8 mouse cellular contexts compared by ENCODE assay signal in the genomic region with DNA sequence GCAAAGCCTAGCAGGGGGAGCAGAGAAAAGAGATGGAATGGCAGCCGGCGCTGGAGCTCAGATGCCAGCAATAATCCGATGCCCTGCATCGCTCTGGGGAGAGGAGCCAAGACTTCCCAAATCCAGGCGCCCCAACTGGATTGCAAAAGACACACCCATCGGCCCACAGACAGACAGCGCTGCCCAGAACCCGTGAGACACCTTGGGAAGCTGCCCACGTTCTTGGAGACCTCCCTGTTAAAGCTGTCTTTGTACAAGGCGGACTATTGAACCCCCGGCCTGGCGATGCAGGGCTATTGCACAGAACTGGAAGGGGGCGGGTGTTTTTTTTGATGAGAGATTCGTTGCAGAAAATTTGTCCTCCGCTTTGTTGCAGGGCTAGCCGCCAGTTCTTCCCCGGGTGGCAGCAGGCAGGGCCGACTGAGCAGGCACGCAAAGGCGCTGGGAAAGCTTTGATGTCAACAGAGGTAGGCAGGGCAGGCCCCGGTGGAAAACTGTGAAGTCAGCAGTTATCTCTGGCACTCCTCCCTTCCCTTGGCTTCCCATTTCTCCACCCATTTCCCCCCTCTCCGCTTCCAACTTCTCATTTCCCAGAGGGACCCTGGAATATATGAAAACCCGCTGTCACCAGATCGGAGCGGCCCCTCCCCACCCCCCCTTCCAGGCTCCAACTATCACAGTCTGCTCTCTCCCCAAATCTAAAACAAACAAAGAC. TPM values are rescaled to one million over a fixed set of nuclear protein-coding genes. Genes with fewer than 3 reads are reported as not detected.
A peak's percentile ranks its signal among the peaks of the same experiment; 100 is the strongest.
DNase-seq lines count a peak whose midpoint lies in the region; ATAC-seq lines count a peak whose summit lies in the region.

No protein-coding gene starts in this region.

- H3K27me3 ChIP-seq in forebrain, embryonic 11.5 days (ENCODE audit: control insufficient read depth, insufficient read depth, low read length) = no peaks in the 10 kb centered on the region
- H3K27me3 ChIP-seq in heart, embryonic 16.5 days (ENCODE audit: control insufficient read depth, insufficient read depth, low read length) = no peaks in the 10 kb centered on the region
- H3K27me3 ChIP-seq in liver, embryonic 15.5 days = no peaks in the 10 kb centered on the region
- H3K27me3 ChIP-seq in neural tube, embryonic 14.5 days (ENCODE audit: control insufficient read depth, insufficient read depth, low read length) = no peaks in the 10 kb centered on the region

- H3K4me3 ChIP-seq in forebrain, embryonic 11.5 days (ENCODE audit: low read depth, low read length) = peak overlapping the region; percentile 14; the same call in 1 of the 2 replicates
- peak overlapping the region; percentile 45 for H3K4me3 ChIP-seq in heart, embryonic 16.5 days (ENCODE audit: low read length)
- peak overlapping the region; percentile 10 for H3K4me3 ChIP-seq in liver, embryonic 15.5 days (replicated peaks)
- H3K4me3 ChIP-seq in neural tube, embryonic 14.5 days (ENCODE audit: low read depth, low read length) = peak overlapping the region; percentile 17

- peaks cover 9% of the 10 kb centered on the region; the same call in 1 of the 2 replicates for H3K4me1 ChIP-seq in forebrain, embryonic 11.5 days (replicated peaks; ENCODE audit: control insufficient read depth, insufficient read depth, low read length)
- H3K4me1 ChIP-seq in heart, embryonic 16.5 days (ENCODE audit: control insufficient read depth, insufficient read depth, low read length) = peaks cover 23% of the 10 kb centered on the region
- H3K4me1 ChIP-seq in liver, embryonic 15.5 days (replicated peaks) = peaks cover 22% of the 10 kb centered on the region
- peaks cover 7% of the 10 kb centered on the region; the same call in 1 of the 2 replicates for H3K4me1 ChIP-seq in neural tube, embryonic 14.5 days (ENCODE audit: control insufficient read depth, insufficient read depth, low read length)

- peak overlapping the region; percentile 44 for H3K4me2 ChIP-seq in forebrain, embryonic 11.5 days (ENCODE audit: low read depth, low read length, severe bottlenecking)
- H3K4me2 ChIP-seq in heart, embryonic 16.5 days (ENCODE audit: low read depth, low read length) = peak overlapping the region; percentile 74
- peak overlapping the region; percentile 52 for H3K4me2 ChIP-seq in liver, embryonic 15.5 days
- peak overlapping the region; percentile 50 for H3K4me2 ChIP-seq in neural tube, embryonic 14.5 days (ENCODE audit: low read depth, low read length)

- no peaks in the 10 kb centered on the region for H3K36me3 ChIP-seq in forebrain, embryonic 11.5 days (ENCODE audit: control insufficient read depth, insufficient read depth, low read length)
- no peaks in the 10 kb centered on the region for H3K36me3 ChIP-seq in heart, embryonic 16.5 days (ENCODE audit: control insufficient read depth, insufficient read depth)
- H3K36me3 ChIP-seq in liver, embryonic 15.5 days (replicated peaks) = no peaks in the 10 kb centered on the region
- H3K36me3 ChIP-seq in neural tube, embryonic 14.5 days (ENCODE audit: control insufficient read depth, insufficient read depth, low read length) = no peaks in the 10 kb centered on the region

- H3K9ac ChIP-seq in forebrain, embryonic 11.5 days (ENCODE audit: low read length) = peak overlapping the region; percentile 49; the same call in 1 of the 2 replicates
- H3K9ac ChIP-seq in heart, embryonic 16.5 days (ENCODE audit: low read length) = peak overlapping the region; percentile 72
- H3K9ac ChIP-seq in liver, embryonic 15.5 days = no peak overlapping the region
- peak overlapping the region; percentile 44 for H3K9ac ChIP-seq in neural tube, embryonic 14.5 days (replicated peaks; ENCODE audit: low read depth, low read length)

- peak; percentile 26 for DNase-seq in urinary bladder, postnatal 25 days (ENCODE audit: low spot score)
- DNase-seq in urinary bladder, postnatal 4 days (ENCODE audit: low spot score in 2 of 2) = no peak
- DNase-seq in forebrain, embryonic 11.5 days (ENCODE audit: low spot score) = peak; percentile 59
- DNase-seq in kidney, postnatal 25 days = peak; percentile 62 to 72
- DNase-seq in spleen, adult 18-20 months = no peak

- peak; percentile 42 for ATAC-seq in forebrain, embryonic 11.5 days (replicated peaks; ENCODE audit: low FRiP score)
- peak; percentile 73 for ATAC-seq in heart, embryonic 16.5 days (replicated peaks; ENCODE audit: extremely low read depth, insufficient read depth, low FRiP score)
- ATAC-seq in liver, embryonic 15.5 days (ENCODE audit: insufficient read depth) = peak; percentile 58; the same call in 1 of the 2 replicates
- ATAC-seq in neural tube, embryonic 14.5 days (ENCODE audit: low read depth) = peak; percentile 46

- 0 out of 2 replicates have a peak overlapping the region, but pooled peaks have one; percentile 10 for H3K27ac ChIP-seq in forebrain, embryonic 11.5 days (ENCODE audit: low read depth, low read length)
- peak overlapping the region; percentile 84 for H3K27ac ChIP-seq in heart, embryonic 16.5 days (ENCODE audit: low read length)
- peak overlapping the region; percentile 34 for H3K27ac ChIP-seq in liver, embryonic 15.5 days (replicated peaks)
- peak overlapping the region; percentile 16; the same call in 1 of the 2 replicates for H3K27ac ChIP-seq in neural tube, embryonic 14.5 days (ENCODE audit: low read depth, low read length)

- no peaks in the 10 kb centered on the region for H3K9me3 ChIP-seq in forebrain, embryonic 11.5 days (ENCODE audit: control insufficient read depth, low read length)
- H3K9me3 ChIP-seq in heart, embryonic 16.5 days (replicated peaks; ENCODE audit: control insufficient read depth, low read length) = 0 out of 2 replicates have a peak, but pooled peaks cover 4% of the 10 kb centered on the region
- H3K9me3 ChIP-seq in liver, embryonic 15.5 days (replicated peaks) = no peaks in the 10 kb centered on the region
- no peaks in the 10 kb centered on the region for H3K9me3 ChIP-seq in neural tube, embryonic 14.5 days (ENCODE audit: control insufficient read depth, low read length)

- WGBS in forebrain, embryonic 11.5 days = 20% methylated on average over 25 of the region's 25 CpGs
- WGBS in heart, embryonic 16.5 days = 6% methylated on average over 25 of the region's 25 CpGs
- 26% methylated on average over 25 of the region's 25 CpGs for WGBS in liver, embryonic 15.5 days (ENCODE audit: insufficient replicate concordance)
- WGBS in neural tube, embryonic 14.5 days = 10% methylated on average over 25 of the region's 25 CpGs

RNA-seq across cellular contexts. Expression of a gene that starts 28.0 kb away (rescaled TPM):
- polyA plus RNA-seq in forebrain, embryonic 11.5 days (2014; fragmentation: Nextera tagmentation; extraction: Ambion mirVana) = 48.1 and 49.3 TPM in 2 replicates
- 12.4 and 12.7 TPM in 2 replicates for polyA plus RNA-seq in heart, embryonic 16.5 days (2015; fragmentation: Nextera tagmentation; extraction: Ambion mirVana)
- polyA plus RNA-seq in liver, embryonic 15.5 days (2015; fragmentation: Nextera tagmentation; extraction: Ambion mirVana) = 4.4 and 5.8 TPM in 2 replicates
- 36.2 and 44.2 TPM in 2 replicates for polyA plus RNA-seq in neural tube, embryonic 14.5 days (2014; fragmentation: Nextera tagmentation; extraction: Ambion mirVana)

Comparison
In these comparisons a context has a peak if more than half of its experiments do, and no peak if none do; other contexts are left out.
1. DNase-seq: peak in urinary bladder, postnatal 25 days (single experiment), forebrain, embryonic 11.5 days (single experiment) and kidney, postnatal 25 days (2 of 2); none in urinary bladder, postnatal 4 days (0 of 2) and spleen, adult 18-20 months (0 of 2).
2. H3K27ac ChIP-seq: peak in every context shown above with its lines; median percentile 84 in heart, embryonic 16.5 days; 34 in liver, embryonic 15.5 days; 16 in neural tube, embryonic 14.5 days; 10 in forebrain, embryonic 11.5 days.
3. Peak in every context shown above with its lines, with median percentiles within 50 percentile points of each other: ATAC-seq, H3K4me2 ChIP-seq and H3K4me3 ChIP-seq.